Mouse (Mus musculus) Muller cell, postnatal 12 days (primary cell): ENCODE measurements around the gene Rufy2.

Source experiments
- DNase-seq: peaks from one replicate; pipeline ENCODE4 v3.0.0-alpha.2; 2015; ENCODE audit errors: inconsistent ontology term

Rufy2 gene

GRCm38 (mm10) chr10:62980039-62980954, at the start of gene Rufy2:
Gene Rufy2 (plus strand): TSS chr10:62980223.
- DNase-seq = peak; percentile 92

GRCm38 (mm10) chr10:62932381-62932780, 47.6 kb upstream of the Rufy2 start:
- DNase-seq = no peak

- DNase-seq = no peak
These were observed 34.9 kb upstream of the Rufy2 start for GRCm38 (mm10) chr10:62944975-62945580.

GRCm38 (mm10) chr10:62946738-62947471, 33.1 kb upstream of the Rufy2 start, which contains the start of gene Dna2:
Gene Dna2 (plus strand): TSS chr10:62947026.
- DNase-seq = peak; percentile 88

GRCm38 (mm10) chr10:62948551-62948950, 31.5 kb upstream of the Rufy2 start:
- no peak for DNase-seq

- no peak for DNase-seq
These were observed 16.1 kb upstream of the Rufy2 start for GRCm38 (mm10) chr10:62963956-62964355.

GRCm38 (mm10) chr10:62965796-62966195, 14.2 kb upstream of the Rufy2 start:
- no peak for DNase-seq

- DNase-seq = no peak
These were observed 13.7 kb upstream of the Rufy2 start for GRCm38 (mm10) chr10:62966291-62966690.

GRCm38 (mm10) chr10:62971821-62972220, 8.2 kb upstream of the Rufy2 start:
- DNase-seq = peak; percentile 77

- DNase-seq = no peak
These were observed 370 bp upstream of the Rufy2 start for GRCm38 (mm10) chr10:62979667-62980038.

- no peak for DNase-seq
These were observed 4.0 kb downstream of the Rufy2 start for GRCm38 (mm10) chr10:62984072-62984471.

- no peak for DNase-seq
These were observed 4.5 kb downstream of the Rufy2 start for GRCm38 (mm10) chr10:62984495-62984894.

GRCm38 (mm10) chr10:62987341-62987740, 7.3 kb downstream of the Rufy2 start:
- DNase-seq = no peak

- no peak for DNase-seq
These were observed 10.6 kb downstream of the Rufy2 start for GRCm38 (mm10) chr10:62990636-62991035.

- no peak for DNase-seq
These were observed 14.0 kb downstream of the Rufy2 start for GRCm38 (mm10) chr10:62993991-62994390.

- DNase-seq = no peak
These were observed 20.6 kb downstream of the Rufy2 start for GRCm38 (mm10) chr10:63000584-63000983.

- no peak for DNase-seq
These were observed 23.2 kb downstream of the Rufy2 start for GRCm38 (mm10) chr10:63003252-63003651.

GRCm38 (mm10) chr10:63004556-63004955, 24.5 kb downstream of the Rufy2 start:
- no peak for DNase-seq

GRCm38 (mm10) chr10:63008193-63008592, 28.2 kb downstream of the Rufy2 start:
- DNase-seq = no peak

GRCm38 (mm10) chr10:63010268-63010667, 30.2 kb downstream of the Rufy2 start:
- no peak for DNase-seq

GRCm38 (mm10) chr10:63011556-63011955, 31.5 kb downstream of the Rufy2 start:
- no peak for DNase-seq

- DNase-seq = no peak
These were observed 33.5 kb downstream of the Rufy2 start for GRCm38 (mm10) chr10:63013476-63013875.
